Mouse (Mus musculus) heart, embryonic 14.5 days (tissue): ENCODE results near the gene Plbd2. TPM values are rescaled to one million over a fixed set of nuclear protein-coding genes. Genes with fewer than 3 reads are reported as not detected.
"Not testable (repeated sequence)": the region's sequence is repeated elsewhere in the genome, so short reads cannot be mapped to it uniquely, and the experiment has no call there.

Source experiments
- ATAC-seq: fragments of 200-750 bp; cut with Nextera tagmentation; 2 replicates; pipeline ENCODE4 v1.8.0; 2017; ENCODE audit warnings: low read depth, moderate TSS enrichment; ENCODE audit not compliant: insufficient number of reproducible peaks, insufficient read depth, low FRiP score
- H3K27ac ChIP-seq, 2 experiments: fragments of 200-500 bp in 1 of 2; fragments of 300-500 bp in 1 of 2; sonication (generic) in 1 of 2; replicated peaks in 1 of 2; 2 replicates each; pipeline ENCODE4 v1.5.1; 2012 to 2014; ENCODE audit warnings: low read depth in 2 of 2, low read length in 2 of 2, control low read depth in 1 of 2, mild to moderate bottlenecking in 1 of 2, mixed read lengths in 1 of 2; ENCODE audit not compliant: control insufficient read depth in 1 of 2, insufficient read depth in 1 of 2
- H3K27me3 ChIP-seq: fragments of 300-500 bp; sonication (generic); 2 replicates; pipeline ENCODE4 v1.6.1; 2014; ENCODE audit warnings: mild to moderate bottlenecking, low read length, control low read depth; ENCODE audit not compliant: control insufficient read depth, insufficient read depth
- H3K36me3 ChIP-seq: fragments of 300-500 bp; sonication (generic); 2 replicates; pipeline ENCODE4 v1.6.1; 2014; ENCODE audit warnings: mild to moderate bottlenecking, control low read depth, low read length, mixed read lengths; ENCODE audit not compliant: control insufficient read depth, insufficient read depth
- H3K4me1 ChIP-seq, 2 experiments: fragments of 200-500 bp in 1 of 2; fragments of 300-500 bp in 1 of 2; sonication (generic) in 1 of 2; 2 replicates each; pipeline ENCODE4 v1.6.1; 2012 to 2014; ENCODE audit warnings: low read length in 2 of 2, control low read depth in 1 of 2, mixed read lengths in 1 of 2; ENCODE audit not compliant: control insufficient read depth in 2 of 2, insufficient read depth in 2 of 2
- H3K4me2 ChIP-seq: fragments of 300-500 bp; sonication (generic); 2 replicates; pipeline ENCODE4 v1.6.1; 2014; ENCODE audit warnings: mild to moderate bottlenecking, low read length
- H3K4me3 ChIP-seq, 2 experiments: fragments of 200-500 bp in 1 of 2; fragments of 300-500 bp in 1 of 2; sonication (generic) in 1 of 2; 2 replicates each; pipeline ENCODE4 v1.5.1; 2012 to 2014; ENCODE audit warnings: low read length in 2 of 2, mild to moderate bottlenecking in 2 of 2, control low read depth in 1 of 2, low read depth in 1 of 2, moderate library complexity in 1 of 2; ENCODE audit not compliant: control insufficient read depth in 1 of 2, insufficient read depth in 1 of 2
- H3K9ac ChIP-seq: fragments of 300-500 bp; sonication (generic); 2 replicates; pipeline ENCODE4 v1.6.1; 2014; ENCODE audit warnings: mild to moderate bottlenecking, low read length
- H3K9me3 ChIP-seq: fragments of 300-500 bp; sonication (generic); 2 replicates; pipeline ENCODE4 v1.6.1; 2016; ENCODE audit warnings: low read length, control low read depth; ENCODE audit not compliant: control insufficient read depth
- WGBS: fragments of 180-500 bp; shearing (Covaris S2); extraction: QIAGEN DNeasy Blood & Tissue Kit; methylation state at CpG from one replicate; pipeline ENCODE4 v1.1.7; 2014; 5-methylcytosine and 5-hydroxymethylcytosine counted together
- polyA plus RNA-seq: library from polyadenylated mRNA; unstranded; fragments of >200 nt; fragmentation: Nextera tagmentation; extraction: Ambion mirVana; gene quantifications from 2 replicates; pipeline ENCODE4 v1.2.1, GENCODE M21; 2014

Plbd2 gene
- polyA plus RNA-seq, 1 experiment from 2014 or later, result 36.1 TPM

DNA sequence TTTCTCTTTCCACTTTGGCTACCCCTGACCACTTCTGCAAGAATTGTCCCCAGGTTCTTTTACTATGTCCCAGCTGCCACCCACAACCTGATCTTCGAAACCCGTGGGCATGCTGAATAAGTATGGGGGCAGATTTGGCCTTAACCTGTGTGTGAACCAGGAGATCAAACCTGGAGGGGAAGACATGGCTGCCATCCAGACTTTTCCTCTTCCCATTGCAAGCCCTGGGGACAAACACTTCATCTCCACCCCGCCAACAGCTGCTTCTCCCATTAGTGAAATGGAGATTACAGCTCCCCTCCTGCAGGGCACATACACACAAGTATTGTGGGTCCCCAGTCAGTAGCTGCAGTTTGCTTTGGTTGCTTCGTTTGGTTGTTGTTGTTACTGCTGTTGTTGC lies 3.9 kb upstream of the Plbd2 start:
- no peak for ATAC-seq
- no peaks in the 10 kb centered on the region; the same call in 1 of the 2 replicates for H3K9me3 ChIP-seq
- no peak overlapping the region for H3K27ac ChIP-seq
- WGBS, result 68% methylated on average over 4 of the region's 4 CpGs
- H3K9ac ChIP-seq, result no peak overlapping the region
- no peak overlapping the region for H3K4me2 ChIP-seq
- no peaks in the 10 kb centered on the region for H3K27me3 ChIP-seq
- no peaks in the 10 kb centered on the region for H3K36me3 ChIP-seq
- no peak overlapping the region for H3K4me3 ChIP-seq
- H3K4me1 ChIP-seq, result peaks cover 6 to 25% of the 10 kb centered on the region in 2 experiments

DNA sequence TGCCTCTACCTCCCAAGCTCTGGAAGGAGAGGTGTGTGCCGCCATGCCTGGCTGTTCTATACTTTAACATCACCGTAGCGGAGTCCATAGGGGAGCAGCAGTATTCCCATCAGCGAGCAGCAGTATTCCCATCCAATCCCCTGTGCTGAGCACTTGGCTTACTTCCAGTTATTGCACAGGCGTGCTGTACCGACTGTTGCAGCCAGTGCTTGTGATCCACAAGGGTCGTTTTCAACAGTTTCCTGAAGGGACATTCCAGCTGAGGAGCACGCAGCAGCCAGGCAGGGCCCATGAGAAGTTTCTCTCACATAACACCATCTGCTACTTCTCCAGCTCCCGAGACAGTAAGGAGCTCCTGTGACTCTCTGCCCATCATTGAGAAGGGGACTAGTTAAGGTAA lies 3.1 kb upstream of the Plbd2 start:
- WGBS, result 34% methylated on average over 9 of the region's 9 CpGs
- Histone ChIP-seq H3K9ac (no peak overlapping the region), H3K4me1 (peaks cover 10 to 31% of the 10 kb centered on the region in 2 experiments), H3K27ac (no peak overlapping the region), H3K36me3 (no peaks in the 10 kb centered on the region), H3K27me3 (no peaks in the 10 kb centered on the region), H3K4me2 (no peak overlapping the region), H3K9me3 (no peaks in the 10 kb centered on the region; the same call in 1 of the 2 replicates), H3K4me3 (no peak overlapping the region)
- no peak for ATAC-seq

DNA sequence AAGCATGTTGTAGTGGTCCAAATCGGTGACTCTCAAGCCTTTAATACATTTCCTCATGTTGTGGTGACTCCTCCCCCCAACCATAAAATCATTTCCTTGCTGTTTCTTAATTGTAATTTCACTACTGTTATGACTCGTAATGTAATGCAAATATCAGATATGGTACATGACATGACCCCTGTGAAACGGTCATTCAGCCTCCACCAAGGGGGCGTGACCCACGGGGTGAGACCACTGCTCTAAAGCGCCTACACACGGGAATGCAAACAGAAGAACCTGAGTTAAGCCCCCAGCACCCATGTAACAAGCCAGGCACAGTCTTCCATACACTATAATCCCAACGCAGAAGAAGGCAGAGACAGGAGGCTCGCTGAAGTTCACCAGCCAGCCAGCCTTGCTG lies 2.4 kb upstream of the Plbd2 start:
- H3K36me3 ChIP-seq, result no peaks in the 10 kb centered on the region
- no peaks in the 10 kb centered on the region for H3K27me3 ChIP-seq
- peak overlapping the region; percentile 34; the same call in 1 of the 2 replicates for H3K4me2 ChIP-seq

DNA sequence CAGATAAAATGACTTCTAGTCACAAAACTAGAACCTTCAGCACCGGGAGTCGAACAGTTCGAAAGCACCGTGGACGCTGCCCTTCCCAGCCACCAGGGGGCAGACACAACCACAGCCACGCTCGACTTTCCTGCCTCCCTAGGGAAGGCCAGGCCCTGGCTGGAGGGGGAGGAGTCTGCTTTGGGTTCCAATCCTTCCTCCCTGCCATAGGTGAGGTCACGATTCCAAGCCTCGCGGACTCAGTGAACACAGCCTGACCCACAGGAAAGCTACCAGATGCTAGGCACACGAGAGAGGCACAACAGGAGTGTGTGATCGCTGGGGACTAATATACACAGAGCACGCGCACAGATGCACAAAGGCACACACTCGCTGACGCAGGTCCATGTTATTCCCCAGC lies 1.9 kb upstream of the Plbd2 start:
- no peak for ATAC-seq

More for the DNA sequence above, 2.4 kb upstream of the Plbd2 start:
- H3K9me3 ChIP-seq, result no peaks in the 10 kb centered on the region; the same call in 1 of the 2 replicates
- WGBS, result 65% methylated on average over 9 of the region's 9 CpGs
- ATAC-seq, result no peak
- no peak overlapping the region for H3K9ac ChIP-seq
- H3K27ac ChIP-seq, result no peak overlapping the region
- H3K4me3 ChIP-seq, result no peak overlapping the region
- peaks cover 10 to 27% of the 10 kb centered on the region in 2 experiments for H3K4me1 ChIP-seq

DNA sequence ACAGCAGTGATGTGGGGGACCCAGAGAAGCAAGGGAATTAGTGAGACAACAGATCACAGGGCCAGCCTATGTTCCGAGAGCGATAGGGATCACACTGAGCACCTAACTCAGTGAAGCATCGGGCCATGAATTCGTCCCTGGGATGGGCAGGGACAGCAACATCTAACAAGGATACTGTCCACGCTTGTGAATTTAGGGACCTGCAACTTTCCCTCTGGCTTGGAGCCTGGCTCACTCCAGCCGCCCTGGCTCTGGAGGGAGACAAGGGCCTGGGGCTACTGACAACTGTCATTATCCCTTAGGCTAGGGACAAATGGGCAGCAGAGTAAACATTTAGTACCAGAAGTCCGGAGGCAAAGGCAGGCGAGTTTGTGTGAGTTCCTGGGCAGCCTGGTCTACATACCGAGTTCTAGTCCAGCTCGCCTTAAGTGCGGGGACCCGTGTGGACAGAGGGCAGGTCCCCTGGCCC lies 716 bp downstream of the Plbd2 start:
- Histone ChIP-seq H3K4me1 (peaks cover 10 to 23% of the 10 kb centered on the region in 2 experiments), H3K9ac (peak overlapping the region; percentile 93), H3K4me3 (peak overlapping the region; percentile 83 to 94), H3K9me3 (no peaks in the 10 kb centered on the region), H3K27me3 (no peaks in the 10 kb centered on the region), H3K4me2 (peak overlapping the region; percentile 95), H3K27ac (0 out of 4 replicates have a peak overlapping the region, but pooled peaks of 1 of the 2 experiments have one; percentile 35), H3K36me3 (peaks cover 7% of the 10 kb centered on the region)
- WGBS, result 4% methylated on average over 12 of the region's 12 CpGs
- no peak for ATAC-seq

More for the DNA sequence above, 1.9 kb upstream of the Plbd2 start:
- Histone ChIP-seq H3K27me3 (no peaks in the 10 kb centered on the region), H3K4me3 (0 out of 4 replicates have a peak overlapping the region, but pooled peaks of 1 of the 2 experiments have one; percentile 0), H3K36me3 (no peaks in the 10 kb centered on the region), H3K9me3 (no peaks in the 10 kb centered on the region; the same call in 1 of the 2 replicates), H3K9ac (no peak overlapping the region), H3K4me1 (peaks cover 10 to 23% of the 10 kb centered on the region in 2 experiments), H3K4me2 (peak overlapping the region; percentile 34; the same call in 1 of the 2 replicates), H3K27ac (no peak overlapping the region)
- 22% methylated on average over 16 of the region's 16 CpGs for WGBS

DNA sequence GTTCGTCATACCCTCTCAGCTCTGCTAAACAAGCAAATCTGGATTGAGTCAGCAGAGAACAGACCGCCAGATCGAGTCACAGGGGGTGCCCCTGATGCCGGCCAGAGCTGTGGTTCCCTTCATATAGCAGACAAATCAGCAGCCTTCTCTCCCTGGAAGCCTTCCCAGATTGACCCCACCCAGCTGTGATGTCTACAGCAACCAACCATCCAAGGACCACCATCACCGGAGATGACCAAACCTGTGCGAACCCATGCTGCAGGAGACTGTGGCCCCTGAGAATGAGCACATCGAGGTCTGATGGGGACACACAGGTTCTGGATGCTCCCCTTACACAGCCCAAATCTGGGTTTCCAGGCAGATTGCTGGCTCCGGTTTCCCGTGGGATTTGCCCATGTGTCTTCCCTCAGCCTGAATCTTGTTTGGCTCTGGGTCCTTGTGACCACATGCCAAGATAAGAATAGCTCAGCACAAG lies 1.2 kb downstream of the Plbd2 start:
- H3K9me3 ChIP-seq, result no peaks in the 10 kb centered on the region
- peaks cover 9% of the 10 kb centered on the region for H3K36me3 ChIP-seq
- no peaks in the 10 kb centered on the region for H3K27me3 ChIP-seq
- peaks cover 10 to 23% of the 10 kb centered on the region in 2 experiments for H3K4me1 ChIP-seq
- 52% methylated on average over 9 of the region's 9 CpGs for WGBS
- peak overlapping the region; percentile 83 to 94 for H3K4me3 ChIP-seq
- peak overlapping the region; percentile 95 for H3K4me2 ChIP-seq
- peak overlapping the region; percentile 93 for H3K9ac ChIP-seq
- H3K27ac ChIP-seq, result no peak overlapping the region
- ATAC-seq, result no peak

DNA sequence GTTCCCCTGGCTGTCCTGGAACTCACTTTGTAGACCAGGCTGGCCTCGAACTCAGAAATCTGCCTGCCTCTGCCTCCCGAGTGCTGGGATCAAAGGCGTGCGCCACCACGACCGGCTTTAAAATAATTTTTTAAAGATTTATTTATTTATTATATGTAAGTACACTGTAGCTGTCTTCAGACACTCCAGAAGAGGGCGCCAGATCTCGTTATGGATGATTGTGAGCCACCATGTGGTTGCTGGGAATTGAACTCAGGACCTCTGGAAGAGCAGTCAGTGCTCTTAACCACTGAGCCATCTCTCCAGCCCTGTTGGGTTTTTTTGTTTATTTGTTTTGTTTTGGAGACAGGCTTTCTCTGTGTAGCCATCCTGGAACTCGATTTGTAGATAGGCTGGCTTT lies 2.8 kb downstream of the Plbd2 start:
- peaks cover 10% of the 10 kb centered on the region for H3K36me3 ChIP-seq
- not testable (repeated sequence) for H3K27me3 ChIP-seq, H3K4me2 ChIP-seq, H3K9ac ChIP-seq, H3K9me3 ChIP-seq, H3K27ac ChIP-seq, H3K4me3 ChIP-seq, ATAC-seq
- 83% methylated on average over 9 of the region's 9 CpGs for WGBS
- H3K4me1 ChIP-seq, result peaks cover 10 to 15% of the 10 kb centered on the region in 2 experiments

DNA sequence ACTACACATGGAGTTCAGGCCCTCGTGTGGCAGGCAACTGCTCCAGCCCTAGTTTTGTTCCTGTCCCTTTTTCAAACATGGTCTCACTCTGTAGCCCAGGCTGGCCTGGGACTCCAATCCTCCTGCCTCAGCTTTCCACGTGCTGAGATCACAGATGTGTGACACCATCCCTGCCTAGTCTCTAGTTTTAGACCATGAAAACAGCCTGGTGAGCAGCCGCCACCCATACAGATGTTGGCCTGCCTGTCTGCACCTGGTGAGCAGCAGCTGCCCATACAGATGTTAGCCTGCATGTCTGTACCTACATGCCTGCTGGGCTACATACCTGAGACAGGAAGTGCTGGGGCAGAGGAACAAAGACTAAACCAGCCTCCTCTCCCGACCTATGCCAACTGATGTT lies 4.2 kb downstream of the Plbd2 start:
- no peaks in the 10 kb centered on the region for H3K27me3 ChIP-seq
- H3K4me2 ChIP-seq, result no peak overlapping the region
- 83% methylated on average over 4 of the region's 4 CpGs for WGBS
- no peak overlapping the region for H3K27ac ChIP-seq
- no peak for ATAC-seq
- no peak overlapping the region for H3K9ac ChIP-seq
- H3K4me1 ChIP-seq, result peaks cover 7 to 15% of the 10 kb centered on the region in 2 experiments
- no peak overlapping the region for H3K4me3 ChIP-seq
- peaks cover 10% of the 10 kb centered on the region for H3K36me3 ChIP-seq
- H3K9me3 ChIP-seq, result no peaks in the 10 kb centered on the region
